Mouse (Mus musculus) ovary, postnatal 14 days (tissue): ENCODE measurements around the gene Smim23.

Experiments used
- DNase-seq: peaks from one replicate; pipeline ENCODE4 v3.0.0; 2022; ENCODE audit warnings: low spot score

Smim23 gene

DNA sequence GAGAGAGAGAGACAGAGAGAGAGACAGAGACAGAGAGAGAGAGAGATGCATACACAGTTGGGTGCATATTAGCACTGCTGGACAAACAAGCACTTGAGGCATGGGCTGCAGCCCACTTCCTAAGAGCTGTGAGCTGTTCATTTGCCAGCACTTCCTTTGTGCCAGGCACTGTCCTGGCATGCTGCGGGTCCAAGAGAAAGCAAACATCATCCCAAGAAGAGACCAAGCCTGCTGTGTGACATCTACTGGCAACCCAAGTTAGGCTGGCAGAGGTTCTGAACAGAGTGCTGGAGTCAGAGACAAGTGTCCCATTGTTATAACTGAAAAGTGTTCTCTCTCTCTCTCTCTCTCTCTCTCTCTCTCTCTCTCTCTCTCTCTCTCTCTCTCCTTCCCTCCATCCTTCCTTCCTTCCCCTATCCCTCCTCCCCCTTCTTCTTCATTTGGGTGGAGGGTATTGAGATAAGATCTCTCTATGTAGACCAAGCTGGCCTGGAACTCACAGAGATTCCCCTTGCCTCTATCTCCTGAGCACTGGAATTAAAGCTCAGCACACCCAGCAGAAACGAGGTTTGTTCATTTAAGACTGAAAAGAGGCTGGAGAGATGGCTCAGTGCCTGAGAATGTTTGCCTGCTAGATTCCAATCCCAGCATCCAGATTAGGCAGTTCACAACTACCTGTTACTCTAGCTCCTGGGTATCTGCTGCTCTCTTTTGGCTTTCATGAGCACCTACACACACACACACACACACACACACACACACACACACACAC lies 42.6 kb downstream of the Smim23 start:
- no peak for DNase-seq

DNA sequence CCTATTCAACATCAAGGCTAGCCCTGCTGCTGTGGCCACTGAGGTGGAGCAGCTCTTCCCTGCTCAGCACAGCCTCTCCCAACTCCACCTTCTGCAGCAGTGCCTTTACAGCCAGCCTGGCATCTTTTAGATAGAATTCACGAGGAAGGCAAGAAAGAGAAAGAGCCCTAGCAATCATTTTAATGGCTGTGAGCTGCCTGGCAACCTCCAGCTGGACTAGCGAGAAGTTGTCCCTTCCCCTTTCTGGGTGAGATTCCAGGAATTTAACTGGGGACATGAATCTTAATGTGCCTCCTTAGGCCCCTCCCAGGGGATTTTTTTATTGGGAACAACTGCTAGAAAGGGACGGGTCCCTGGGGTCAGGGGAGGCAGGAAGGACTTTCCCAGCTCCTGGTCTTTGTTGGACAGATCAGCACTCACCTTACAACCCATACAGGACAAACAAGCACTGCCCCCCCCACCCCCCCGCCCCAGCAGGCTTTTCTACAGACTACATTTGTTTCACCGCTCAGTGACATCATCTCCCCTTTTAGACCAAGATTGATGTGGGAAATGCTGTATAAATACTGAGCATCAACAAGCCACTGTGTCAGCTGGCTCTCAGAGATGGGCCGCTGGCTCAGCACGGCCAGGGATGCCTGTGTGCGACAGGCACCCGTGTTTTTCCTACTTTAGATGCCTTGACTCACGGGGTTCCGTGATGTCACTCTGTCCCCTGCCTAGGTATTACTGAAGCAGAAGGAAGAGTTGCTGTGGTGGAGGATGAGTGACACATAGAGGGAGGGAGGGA lies 43.5 kb downstream of the Smim23 start:
- DNase-seq, result no peak

DNA sequence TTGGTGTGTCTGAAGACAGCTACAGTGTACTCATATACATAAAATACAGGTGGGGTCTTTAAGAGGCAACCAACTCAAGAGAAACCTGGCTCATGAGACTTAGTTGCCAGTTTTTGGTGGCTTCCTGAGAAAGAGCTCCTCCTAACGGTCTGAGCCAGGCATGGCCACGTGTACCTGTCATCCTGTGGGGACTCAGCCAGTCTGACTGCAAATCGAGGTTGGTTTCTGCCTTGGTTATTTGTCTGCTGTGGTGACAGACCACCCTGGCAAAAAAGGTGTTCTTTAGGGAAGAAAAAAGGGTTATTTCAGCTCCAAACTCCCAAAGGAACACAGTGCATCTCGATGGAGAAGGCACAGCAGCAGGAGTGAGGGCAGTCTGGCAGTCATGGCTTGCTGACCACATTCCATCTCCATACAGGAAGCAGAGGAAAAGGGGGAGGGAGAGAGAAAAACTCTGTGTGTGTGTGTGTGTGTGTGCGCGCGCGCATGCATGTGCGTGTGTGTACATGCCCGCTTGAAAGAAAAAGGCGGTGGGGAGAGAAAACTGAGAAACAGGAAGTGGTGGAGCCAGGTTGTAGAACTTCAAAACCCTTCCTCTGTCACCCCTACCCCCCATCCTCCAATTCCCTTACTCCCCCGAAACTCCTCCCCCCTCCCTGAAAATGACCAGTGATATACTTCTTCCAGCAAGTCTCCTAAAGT lies 55.6 kb downstream of the Smim23 start:
- DNase-seq, result no peak
